Mouse (Mus musculus): ENCODE results near the gene Sco2. TPM values are rescaled to one million over a fixed set of nuclear protein-coding genes. Genes with fewer than 3 reads are reported as not detected.

The Sco2 gene
- polyA plus RNA-seq, 1 experiment from 2014 or later = 4.5 TPM

GRCm38 (mm10) chr15:89350447-89350846 lies 23.2 kb downstream of the Sco2 start:
- TF ChIP-seq CTCF (IDR thresholded peaks at IDR 0.05; ENCODE audit: low read depth) = no peak
- H3K27ac ChIP-seq (ENCODE audit: low read depth) = no peak overlapping the region
- H3K4me3 ChIP-seq (ENCODE audit: low read depth, low read length) = no peak overlapping the region
- DNase-seq (no peak), ATAC-seq (ENCODE audit: insufficient read depth) (no peak)
- no peak overlapping the region for H3K4me2 ChIP-seq
- H3K4me1 ChIP-seq (ENCODE audit: insufficient read depth) = peaks cover 8% of the 10 kb centered on the region
- peaks cover 42% of the 10 kb centered on the region for H3K36me3 ChIP-seq (ENCODE audit: insufficient read depth)
- no peak overlapping the region for H3K9ac ChIP-seq
- 80% methylated on average over 5 of the region's 5 CpGs for WGBS
- H3K9me3 ChIP-seq (ENCODE audit: low read depth, low read length) = no peaks in the 10 kb centered on the region
- no peaks in the 10 kb centered on the region for H3K27me3 ChIP-seq (ENCODE audit: insufficient read depth, low read length)

GRCm38 (mm10) chr15:89343325-89343724 lies 30.3 kb downstream of the Sco2 start:
- Histone ChIP-seq H3K36me3 (ENCODE audit: insufficient read depth) (no peaks in the 10 kb centered on the region), H3K9me3 (ENCODE audit: low read depth, low read length) (no peaks in the 10 kb centered on the region), H3K9ac (no peak overlapping the region), H3K4me3 (ENCODE audit: low read depth, low read length) (no peak overlapping the region), H3K27ac (ENCODE audit: low read depth) (no peak overlapping the region), H3K4me2 (no peak overlapping the region), H3K4me1 (ENCODE audit: insufficient read depth) (no peaks in the 10 kb centered on the region), H3K27me3 (ENCODE audit: insufficient read depth, low read length) (no peaks in the 10 kb centered on the region)
- ATAC-seq (ENCODE audit: insufficient read depth) (no peak), DNase-seq (no peak)
- 84% methylated on average over 3 of the region's 3 CpGs for WGBS
- TF ChIP-seq CTCF (IDR thresholded peaks at IDR 0.05; ENCODE audit: low read depth) = no peak

- Histone ChIP-seq H3K4me1 (ENCODE audit: insufficient read depth) (no peaks in the 10 kb centered on the region), H3K36me3 (ENCODE audit: insufficient read depth) (no peaks in the 10 kb centered on the region), H3K9ac (no peak overlapping the region), H3K27me3 (ENCODE audit: insufficient read depth, low read length) (no peaks in the 10 kb centered on the region), H3K9me3 (ENCODE audit: low read depth, low read length) (no peaks in the 10 kb centered on the region), H3K4me2 (no peak overlapping the region), H3K27ac (ENCODE audit: low read depth) (no peak overlapping the region), H3K4me3 (ENCODE audit: low read depth, low read length) (no peak overlapping the region)
- ATAC-seq (ENCODE audit: insufficient read depth) = no peak
- WGBS = 53% methylated on average over 1 of the region's 1 CpGs
- TF ChIP-seq CTCF (IDR thresholded peaks at IDR 0.05; ENCODE audit: low read depth) = no peak
- no peak for DNase-seq
These were observed 32.0 kb downstream of the Sco2 start for GRCm38 (mm10) chr15:89341678-89342077.

GRCm38 (mm10) chr15:89340136-89340535 lies 33.5 kb downstream of the Sco2 start:
- H3K4me1 ChIP-seq (ENCODE audit: insufficient read depth) = no peaks in the 10 kb centered on the region
- 70% methylated on average over 3 of the region's 3 CpGs for WGBS
- no peak for TF ChIP-seq CTCF (IDR thresholded peaks at IDR 0.05; ENCODE audit: low read depth)
- ATAC-seq (ENCODE audit: insufficient read depth) (no peak), DNase-seq (no peak)
- H3K36me3 ChIP-seq (ENCODE audit: insufficient read depth) = no peaks in the 10 kb centered on the region
- H3K4me2 ChIP-seq = no peak overlapping the region
- H3K9me3 ChIP-seq (ENCODE audit: low read depth, low read length) = no peaks in the 10 kb centered on the region
- H3K27me3 ChIP-seq (ENCODE audit: insufficient read depth, low read length) = no peaks in the 10 kb centered on the region
- no peak overlapping the region for H3K4me3 ChIP-seq (ENCODE audit: low read depth, low read length)
- no peak overlapping the region for H3K9ac ChIP-seq
- no peak overlapping the region for H3K27ac ChIP-seq (ENCODE audit: low read depth)

- H3K9ac ChIP-seq = no peak overlapping the region
These were observed 34.0 kb downstream of the Sco2 start for GRCm38 (mm10) chr15:89339696-89340095.

GRCm38 (mm10) chr15:89336422-89336821 lies 37.2 kb downstream of the Sco2 start:
- Histone ChIP-seq H3K4me1 (ENCODE audit: insufficient read depth) (no peaks in the 10 kb centered on the region), H3K27ac (ENCODE audit: low read depth) (no peak overlapping the region), H3K27me3 (ENCODE audit: insufficient read depth, low read length) (no peaks in the 10 kb centered on the region), H3K36me3 (ENCODE audit: insufficient read depth) (no peaks in the 10 kb centered on the region), H3K9me3 (ENCODE audit: low read depth, low read length) (no peaks in the 10 kb centered on the region), H3K4me3 (ENCODE audit: low read depth, low read length) (no peak overlapping the region), H3K4me2 (no peak overlapping the region), H3K9ac (no peak overlapping the region)
- TF ChIP-seq CTCF (IDR thresholded peaks at IDR 0.05; ENCODE audit: low read depth) = no peak
- no peak for DNase-seq
- no peak for ATAC-seq (ENCODE audit: insufficient read depth)
- 76% methylated on average over 14 of the region's 14 CpGs for WGBS

More at GRCm38 (mm10) chr15:89339696-89340095, 34.0 kb downstream of the Sco2 start:
- ATAC-seq (ENCODE audit: insufficient read depth) (no peak), DNase-seq (no peak)
- TF ChIP-seq CTCF (IDR thresholded peaks at IDR 0.05; ENCODE audit: low read depth) = no peak
- 83% methylated on average over 2 of the region's 2 CpGs for WGBS
- Histone ChIP-seq H3K4me1 (ENCODE audit: insufficient read depth) (no peaks in the 10 kb centered on the region), H3K27ac (ENCODE audit: low read depth) (no peak overlapping the region), H3K9me3 (ENCODE audit: low read depth, low read length) (no peaks in the 10 kb centered on the region), H3K4me3 (ENCODE audit: low read depth, low read length) (no peak overlapping the region), H3K4me2 (no peak overlapping the region), H3K36me3 (ENCODE audit: insufficient read depth) (no peaks in the 10 kb centered on the region), H3K27me3 (ENCODE audit: insufficient read depth, low read length) (no peaks in the 10 kb centered on the region)

- ATAC-seq (ENCODE audit: insufficient read depth) (no peak), DNase-seq (no peak)
- no peak for TF ChIP-seq CTCF (IDR thresholded peaks at IDR 0.05; ENCODE audit: low read depth)
- no peak overlapping the region for H3K4me3 ChIP-seq (ENCODE audit: low read depth, low read length)
- no peaks in the 10 kb centered on the region for H3K9me3 ChIP-seq (ENCODE audit: low read depth, low read length)
- no peak overlapping the region for H3K9ac ChIP-seq
- H3K27me3 ChIP-seq (ENCODE audit: insufficient read depth, low read length) = no peaks in the 10 kb centered on the region
- no peaks in the 10 kb centered on the region for H3K36me3 ChIP-seq (ENCODE audit: insufficient read depth)
- no peak overlapping the region for H3K4me2 ChIP-seq
- WGBS = 75% methylated on average over 17 of the region's 17 CpGs
- H3K27ac ChIP-seq (ENCODE audit: low read depth) = no peak overlapping the region
- no peaks in the 10 kb centered on the region for H3K4me1 ChIP-seq (ENCODE audit: insufficient read depth)
These were observed 38.7 kb downstream of the Sco2 start for GRCm38 (mm10) chr15:89334774-89335537.
